Mouse (Mus musculus) thymus, postnatal 4 days (tissue): ENCODE results near the gene Washc3.
A peak's percentile ranks its signal among the peaks of the same experiment; 100 is the strongest.

ENCODE experiments used
- DNase-seq: peaks from one replicate; pipeline ENCODE4 v3.0.0; 2021

Washc3 gene

GRCm38 (mm10) chr10:88200951-88201638 lies at the start of gene Washc3:
TSS of gene Washc3 (plus strand) at chr10:88201093.
- DNase-seq: peak; percentile 94

GRCm38 (mm10) chr10:88151658-88152057 lies 49.2 kb upstream of the Washc3 start:
- DNase-seq: no peak

- DNase-seq: no peak
Observed at GRCm38 (mm10) chr10:88162096-88162495, 38.8 kb upstream of the Washc3 start.

GRCm38 (mm10) chr10:88162676-88163075 lies 38.2 kb upstream of the Washc3 start:
- no peak for DNase-seq

GRCm38 (mm10) chr10:88166158-88166557 lies 34.7 kb upstream of the Washc3 start:
- DNase-seq: peak; percentile 62

- no peak for DNase-seq
Observed at GRCm38 (mm10) chr10:88167438-88168077, 33.3 kb upstream of the Washc3 start.

GRCm38 (mm10) chr10:88200541-88200940 lies 352 bp upstream of the Washc3 start:
- no peak for DNase-seq

- no peak for DNase-seq
Observed at GRCm38 (mm10) chr10:88201650-88202049, 757 bp downstream of the Washc3 start.

GRCm38 (mm10) chr10:88202581-88202980 lies 1.7 kb downstream of the Washc3 start:
- peak; percentile 32 for DNase-seq

GRCm38 (mm10) chr10:88203236-88203635 lies 2.3 kb downstream of the Washc3 start:
- peak; percentile 31 for DNase-seq

- DNase-seq: no peak
Observed at GRCm38 (mm10) chr10:88212644-88213043, 11.8 kb downstream of the Washc3 start.

- DNase-seq: no peak
Observed at GRCm38 (mm10) chr10:88214800-88215514, 14.1 kb downstream of the Washc3 start.

GRCm38 (mm10) chr10:88218161-88218560 lies 17.3 kb downstream of the Washc3 start:
- DNase-seq: no peak

- DNase-seq: no peak
Observed at GRCm38 (mm10) chr10:88221718-88222117, 20.8 kb downstream of the Washc3 start.

GRCm38 (mm10) chr10:88225421-88225820 lies 24.5 kb downstream of the Washc3 start:
- DNase-seq: no peak

- DNase-seq: no peak
Observed at GRCm38 (mm10) chr10:88227962-88228361, 27.1 kb downstream of the Washc3 start.

- DNase-seq: no peak
Observed at GRCm38 (mm10) chr10:88228521-88229017, 27.7 kb downstream of the Washc3 start.

- DNase-seq: no peak
Observed at GRCm38 (mm10) chr10:88231671-88232070, 30.8 kb downstream of the Washc3 start.

GRCm38 (mm10) chr10:88232765-88233164 lies 31.9 kb downstream of the Washc3 start:
- no peak for DNase-seq

GRCm38 (mm10) chr10:88244681-88245080 lies 43.8 kb downstream of the Washc3 start:
- DNase-seq: no peak

- DNase-seq: no peak
Observed at GRCm38 (mm10) chr10:88250300-88250699, 49.4 kb downstream of the Washc3 start.

GRCm38 (mm10) chr10:88252121-88252862 lies 51.4 kb downstream of the Washc3 start:
- no peak for DNase-seq

GRCm38 (mm10) chr10:88255556-88255955 lies 54.7 kb downstream of the Washc3 start:
- DNase-seq: no peak
